Mouse (Mus musculus): ENCODE measurements around the gene Fbxl15. TPM values are rescaled to one million over a fixed set of nuclear protein-coding genes. Genes with fewer than 3 reads are reported as not detected.

The Fbxl15 gene
- polyA plus RNA-seq, 1 experiment from 2014 or later: 13.0 TPM

DNA sequence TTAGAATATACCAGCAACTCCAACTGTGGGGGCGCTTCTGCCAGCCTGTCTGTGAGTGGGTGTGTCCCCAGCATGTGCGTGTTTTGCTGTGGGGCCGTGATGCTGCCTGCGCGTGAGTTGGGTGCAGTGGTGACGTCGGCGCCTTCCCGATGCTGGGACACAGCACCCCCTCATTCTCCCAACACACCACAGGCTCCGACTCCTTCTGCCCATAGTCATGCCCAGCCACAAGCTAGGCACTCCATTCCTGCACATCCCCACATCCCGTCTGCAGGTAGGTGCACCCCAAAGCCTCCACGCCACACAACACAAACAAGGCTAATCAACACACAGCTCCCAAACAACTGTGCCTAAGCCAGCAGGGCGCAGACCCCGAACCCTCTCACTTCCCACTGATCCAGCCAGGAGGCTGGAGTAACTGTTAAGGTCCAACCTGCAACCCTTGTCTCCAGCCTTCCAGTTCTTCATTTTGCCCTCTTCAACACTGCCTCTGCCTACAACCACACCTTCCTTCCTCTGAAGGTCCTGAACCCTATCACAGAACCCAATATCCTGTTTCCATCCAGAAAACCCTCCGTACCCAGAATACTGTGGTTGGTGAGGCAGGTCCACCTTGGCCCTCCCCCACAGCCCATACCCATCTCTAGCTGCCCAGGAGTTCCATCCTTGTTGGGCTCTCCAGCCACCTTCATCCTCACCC lies 11.0 kb upstream of the Fbxl15 start:
- DNase-seq (ENCODE audit: low spot score): no peak
- Histone ChIP-seq H3K4me1 (ENCODE audit: insufficient read depth, low read depth, low read length) (0 out of 2 replicates have a peak, but pooled peaks cover 6% of the 10 kb centered on the region), H3K36me3 (ENCODE audit: insufficient read depth, low read length) (peaks cover 2% of the 10 kb centered on the region), H3K4me3 (ENCODE audit: low read depth, low read length) (peak overlapping the region; percentile 40; the same call in 1 of the 2 replicates), H3K27ac (ENCODE audit: low read length) (no peak overlapping the region), H3K4me2 (replicated peaks; ENCODE audit: low read depth, low read length) (peak overlapping the region; percentile 58), H3K27me3 (replicated peaks; ENCODE audit: insufficient read depth, low read length) (peaks cover 69% of the 10 kb centered on the region), H3K9me3 (ENCODE audit: low read length) (no peaks in the 10 kb centered on the region), H3K9ac (replicated peaks; ENCODE audit: low read depth) (no peak overlapping the region)
- no peak for ATAC-seq
- WGBS: 32% methylated on average over 15 of the region's 15 CpGs
- no peak for TF ChIP-seq EP300 (IDR thresholded peaks at IDR 0.05)
- no peak for TF ChIP-seq CTCF (IDR thresholded peaks at IDR 0.05)

GRCm38 (mm10) chr19:46317546-46317885 lies 10.5 kb upstream of the Fbxl15 start:
- H3K27ac ChIP-seq (ENCODE audit: low read length): no peak overlapping the region
- 2% methylated on average over 39 of the region's 48 CpGs for WGBS
- 0 out of 2 replicates have a peak, but pooled peaks cover 6% of the 10 kb centered on the region for H3K4me1 ChIP-seq (ENCODE audit: insufficient read depth, low read depth, low read length)
- peak overlapping the region; percentile 58 for H3K4me2 ChIP-seq (replicated peaks; ENCODE audit: low read depth, low read length)
- DNase-seq (ENCODE audit: low spot score) (no peak), ATAC-seq (0 out of 2 replicates have a peak, but pooled peaks have one; percentile 7)
- H3K27me3 ChIP-seq (replicated peaks; ENCODE audit: insufficient read depth, low read length): peaks cover 70% of the 10 kb centered on the region
- H3K4me3 ChIP-seq (ENCODE audit: low read depth, low read length): peak overlapping the region; percentile 40
- no peak for TF ChIP-seq CTCF (IDR thresholded peaks at IDR 0.05)
- no peak for TF ChIP-seq EP300 (IDR thresholded peaks at IDR 0.05)
- no peak overlapping the region for H3K9ac ChIP-seq (replicated peaks; ENCODE audit: low read depth)
- no peaks in the 10 kb centered on the region for H3K36me3 ChIP-seq (ENCODE audit: insufficient read depth, low read length)
- H3K9me3 ChIP-seq (ENCODE audit: low read length): no peaks in the 10 kb centered on the region

DNA sequence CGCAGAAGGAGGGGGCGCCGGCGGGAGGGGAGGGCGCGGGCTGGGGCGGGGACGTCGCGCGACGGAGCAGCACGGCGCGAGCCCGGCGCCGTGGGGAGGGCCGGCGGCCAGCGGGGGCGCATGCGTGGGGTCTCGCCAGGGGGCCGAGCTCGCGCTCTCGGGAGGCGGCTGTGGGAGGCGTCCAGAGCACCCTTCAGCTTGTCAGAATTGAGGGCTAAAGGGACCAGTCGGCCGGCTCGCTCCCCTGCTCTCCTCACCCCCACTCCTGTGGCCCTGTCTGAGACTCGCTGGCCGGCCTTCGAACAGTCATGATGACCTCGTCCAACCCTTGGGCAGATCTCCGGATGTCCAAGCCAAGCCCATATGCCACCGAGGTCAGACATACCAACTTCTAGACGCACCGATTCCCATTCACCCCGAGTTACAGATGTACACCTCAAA lies 9.9 kb upstream of the Fbxl15 start:
- no peak overlapping the region for H3K27ac ChIP-seq (ENCODE audit: low read length)
- 5% methylated on average over 13 of the region's 42 CpGs for WGBS
- no peak for TF ChIP-seq CTCF (IDR thresholded peaks at IDR 0.05)
- TF ChIP-seq EP300 (IDR thresholded peaks at IDR 0.05): no peak
- ATAC-seq (peak; percentile 20; the same call in 1 of the 2 replicates), DNase-seq (ENCODE audit: low spot score) (no peak)
- H3K4me1 ChIP-seq (ENCODE audit: insufficient read depth, low read depth, low read length): 0 out of 2 replicates have a peak, but pooled peaks cover 6% of the 10 kb centered on the region
- H3K4me2 ChIP-seq (replicated peaks; ENCODE audit: low read depth, low read length): peak overlapping the region; percentile 58
- H3K27me3 ChIP-seq (replicated peaks; ENCODE audit: insufficient read depth, low read length): peaks cover 72% of the 10 kb centered on the region
- H3K9ac ChIP-seq (replicated peaks; ENCODE audit: low read depth): no peak overlapping the region
- H3K36me3 ChIP-seq (ENCODE audit: insufficient read depth, low read length): no peaks in the 10 kb centered on the region
- H3K9me3 ChIP-seq (ENCODE audit: low read length): no peaks in the 10 kb centered on the region
- H3K4me3 ChIP-seq (ENCODE audit: low read depth, low read length): peak overlapping the region; percentile 40

- Histone ChIP-seq H3K4me2 (replicated peaks; ENCODE audit: low read depth, low read length) (no peak overlapping the region), H3K9ac (replicated peaks; ENCODE audit: low read depth) (no peak overlapping the region), H3K27ac (ENCODE audit: low read length) (no peak overlapping the region), H3K27me3 (replicated peaks; ENCODE audit: insufficient read depth, low read length) (peaks cover 70% of the 10 kb centered on the region), H3K36me3 (ENCODE audit: insufficient read depth, low read length) (no peaks in the 10 kb centered on the region), H3K4me1 (ENCODE audit: insufficient read depth, low read depth, low read length) (0 out of 2 replicates have a peak, but pooled peaks cover 6% of the 10 kb centered on the region), H3K4me3 (ENCODE audit: low read depth, low read length) (no peak overlapping the region), H3K9me3 (ENCODE audit: low read length) (no peaks in the 10 kb centered on the region)
- ATAC-seq (peak; percentile 41), DNase-seq (ENCODE audit: low spot score) (peak; percentile 75)
- 9% methylated on average over 15 of the region's 16 CpGs for WGBS
- TF ChIP-seq CTCF (IDR thresholded peaks at IDR 0.05) (no peak), EP300 (IDR thresholded peaks at IDR 0.05) (no peak)
Observed at GRCm38 (mm10) chr19:46318586-46319378, 9.2 kb upstream of the Fbxl15 start.

GRCm38 (mm10) chr19:46320076-46320785 lies 7.8 kb upstream of the Fbxl15 start:
- ATAC-seq (no peak), DNase-seq (ENCODE audit: low spot score) (no peak)
- Histone ChIP-seq H3K4me2 (replicated peaks; ENCODE audit: low read depth, low read length) (no peak overlapping the region), H3K4me1 (ENCODE audit: insufficient read depth, low read depth, low read length) (0 out of 2 replicates have a peak, but pooled peaks cover 6% of the 10 kb centered on the region), H3K27me3 (replicated peaks; ENCODE audit: insufficient read depth, low read length) (peaks cover 70% of the 10 kb centered on the region), H3K36me3 (ENCODE audit: insufficient read depth, low read length) (no peaks in the 10 kb centered on the region), H3K9me3 (ENCODE audit: low read length) (no peaks in the 10 kb centered on the region), H3K9ac (replicated peaks; ENCODE audit: low read depth) (no peak overlapping the region), H3K27ac (ENCODE audit: low read length) (no peak overlapping the region), H3K4me3 (ENCODE audit: low read depth, low read length) (no peak overlapping the region)
- 68% methylated on average over 8 of the region's 8 CpGs for WGBS
- TF ChIP-seq EP300 (IDR thresholded peaks at IDR 0.05) (no peak), CTCF (IDR thresholded peaks at IDR 0.05) (no peak)
